Mouse (Mus musculus): ENCODE results near the gene Pcdh15. TPM values are rescaled to one million over a fixed set of nuclear protein-coding genes. Genes with fewer than 3 reads are reported as not detected.

Gene Pcdh15
- total and polyA plus RNA-seq, 2 experiments from 2014 or later = 0.27 to 0.46 TPM

DNA sequence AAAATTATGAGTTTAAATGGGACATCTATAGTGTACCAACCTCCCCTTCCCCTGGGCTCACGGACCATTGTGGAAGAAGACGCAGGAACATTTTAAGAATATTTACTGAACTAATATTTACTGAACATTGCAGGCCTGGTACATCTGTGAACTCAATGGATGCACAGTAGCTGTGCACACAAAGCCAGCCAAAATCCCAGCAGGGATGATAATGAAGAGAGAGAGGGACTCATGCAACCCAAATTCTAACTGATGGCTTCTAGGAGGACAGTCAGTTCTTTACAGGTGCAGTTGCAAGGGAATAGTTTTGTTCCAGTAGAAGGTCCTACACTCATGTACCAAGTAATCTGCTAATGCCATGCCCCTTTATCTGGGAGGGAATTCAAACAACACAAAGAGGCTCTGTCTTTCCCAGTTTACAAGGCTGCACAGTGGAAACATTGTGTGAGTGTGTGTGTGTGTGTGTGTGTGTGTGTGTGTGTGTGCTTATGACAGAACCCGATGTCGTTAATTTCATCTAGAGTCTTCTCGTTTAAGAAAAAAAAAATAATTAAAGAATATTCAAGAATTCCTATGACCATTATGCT is 475.7 kb downstream of the Pcdh15 start:
- H3K9me3 ChIP-seq (replicated peaks; ENCODE audit: control insufficient read depth, low read length) = no peaks in the 10 kb centered on the region
- H3K4me2 ChIP-seq (ENCODE audit: low read depth, low read length) = no peak overlapping the region
- WGBS = 80% methylated on average over 5 of the region's 5 CpGs
- no peak for DNase-seq (ENCODE audit: low spot score)
- H3K27ac ChIP-seq (ENCODE audit: low read depth) = no peak overlapping the region
- no peak overlapping the region for H3K9ac ChIP-seq (replicated peaks; ENCODE audit: low read depth, low read length)
- no peaks in the 10 kb centered on the region for H3K27me3 ChIP-seq (ENCODE audit: control insufficient read depth, insufficient read depth, low read length)
- TF ChIP-seq EP300 (IDR thresholded peaks at IDR 0.05; ENCODE audit: low read depth) (no peak), CTCF (IDR thresholded peaks at IDR 0.05; ENCODE audit: low read depth) (no peak)
- ATAC-seq (ENCODE audit: insufficient read depth, low read depth) = no peak
- H3K36me3 ChIP-seq (replicated peaks; ENCODE audit: control insufficient read depth, insufficient read depth, low read length) = no peaks in the 10 kb centered on the region
- H3K4me3 ChIP-seq (ENCODE audit: low read depth, low read length) = no peak overlapping the region
- H3K4me1 ChIP-seq (ENCODE audit: control insufficient read depth, insufficient read depth) = no peaks in the 10 kb centered on the region

DNA sequence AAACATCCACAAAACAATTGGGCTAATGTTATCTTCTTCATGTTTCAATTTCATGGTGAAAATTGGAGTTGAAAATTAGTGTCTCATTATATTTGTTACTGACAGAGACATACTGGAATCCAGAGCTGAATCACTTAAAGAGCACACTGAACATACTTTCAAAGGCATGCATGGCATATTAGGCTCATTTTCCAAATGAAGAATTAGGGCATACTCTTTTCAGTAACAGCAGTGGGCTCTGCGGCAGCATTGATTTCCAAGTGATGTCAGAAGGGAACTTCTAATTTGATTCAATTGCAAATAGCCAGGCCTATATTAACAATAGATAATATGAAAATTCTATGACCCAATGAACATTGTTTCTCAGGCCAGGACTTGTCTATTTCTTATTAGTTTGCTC is 568.4 kb downstream of the Pcdh15 start:
- Histone ChIP-seq H3K4me3 (ENCODE audit: low read depth, low read length) (no peak overlapping the region), H3K9me3 (replicated peaks; ENCODE audit: control insufficient read depth, low read length) (no peaks in the 10 kb centered on the region), H3K27ac (ENCODE audit: low read depth) (no peak overlapping the region), H3K4me1 (ENCODE audit: control insufficient read depth, insufficient read depth) (no peaks in the 10 kb centered on the region), H3K27me3 (ENCODE audit: control insufficient read depth, insufficient read depth, low read length) (no peaks in the 10 kb centered on the region), H3K4me2 (ENCODE audit: low read depth, low read length) (no peak overlapping the region), H3K36me3 (replicated peaks; ENCODE audit: control insufficient read depth, insufficient read depth, low read length) (no peaks in the 10 kb centered on the region), H3K9ac (replicated peaks; ENCODE audit: low read depth, low read length) (no peak overlapping the region)
- no peak for ATAC-seq (ENCODE audit: insufficient read depth, low read depth)
- TF ChIP-seq EP300 (IDR thresholded peaks at IDR 0.05; ENCODE audit: low read depth) (no peak), CTCF (IDR thresholded peaks at IDR 0.05; ENCODE audit: low read depth) (no peak)
- 91% methylated on average over 1 of the region's 1 CpGs for WGBS
- no peak for DNase-seq (ENCODE audit: low spot score)

GRCm38 (mm10) chr10:73700519-73701286 is 601.6 kb downstream of the Pcdh15 start:
- no peak for ATAC-seq (ENCODE audit: insufficient read depth, low read depth)
- H3K4me1 ChIP-seq (ENCODE audit: control insufficient read depth, insufficient read depth) = no peaks in the 10 kb centered on the region
- TF ChIP-seq EP300 (IDR thresholded peaks at IDR 0.05; ENCODE audit: low read depth) = no peak
- no peak for TF ChIP-seq CTCF (IDR thresholded peaks at IDR 0.05; ENCODE audit: low read depth)
- WGBS = 49% methylated on average over 5 of the region's 5 CpGs
- DNase-seq (ENCODE audit: low spot score) = no peak
- H3K27ac ChIP-seq (ENCODE audit: low read depth) = no peak overlapping the region
- no peaks in the 10 kb centered on the region for H3K36me3 ChIP-seq (replicated peaks; ENCODE audit: control insufficient read depth, insufficient read depth, low read length)
- no peak overlapping the region for H3K4me3 ChIP-seq (ENCODE audit: low read depth, low read length)
- H3K27me3 ChIP-seq (ENCODE audit: control insufficient read depth, insufficient read depth, low read length) = no peaks in the 10 kb centered on the region
- no peaks in the 10 kb centered on the region for H3K9me3 ChIP-seq (replicated peaks; ENCODE audit: control insufficient read depth, low read length)
- no peak overlapping the region for H3K9ac ChIP-seq (replicated peaks; ENCODE audit: low read depth, low read length)
- H3K4me2 ChIP-seq (ENCODE audit: low read depth, low read length) = no peak overlapping the region

DNA sequence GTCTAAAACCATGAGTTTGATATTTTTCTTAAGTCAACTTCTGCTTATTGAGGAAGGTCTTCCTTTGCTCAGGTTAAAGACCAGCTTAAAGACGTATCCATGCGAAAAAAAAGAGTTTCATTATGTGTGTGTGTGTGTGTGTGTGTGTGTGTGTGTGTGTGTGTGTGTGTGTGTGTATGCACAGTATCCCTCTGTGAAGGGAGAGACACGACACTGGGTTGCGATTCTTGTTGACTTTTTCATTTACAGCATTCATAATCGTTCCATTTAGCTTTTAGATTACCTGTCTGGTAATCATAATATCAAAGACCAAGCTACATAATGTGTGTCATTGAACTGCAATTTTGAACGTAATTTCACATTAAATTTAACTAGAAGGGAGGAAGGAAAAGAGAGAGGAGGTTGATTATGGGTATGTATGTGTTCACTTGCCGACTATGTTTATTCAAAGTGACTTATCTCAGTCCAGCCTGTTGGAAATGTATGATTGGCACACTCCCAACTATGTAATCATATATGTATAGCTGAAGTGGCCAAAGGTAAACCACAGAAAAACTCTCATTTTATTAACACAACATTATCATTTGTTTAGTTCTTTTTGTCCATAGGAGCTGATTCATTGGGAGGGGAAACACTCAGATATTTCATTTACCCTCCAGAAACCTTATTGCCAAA is 626.6 kb downstream of the Pcdh15 start:
- H3K4me2 ChIP-seq (ENCODE audit: low read depth, low read length) = no peak overlapping the region
- TF ChIP-seq CTCF (IDR thresholded peaks at IDR 0.05; ENCODE audit: low read depth) = no peak
- no peak for TF ChIP-seq EP300 (IDR thresholded peaks at IDR 0.05; ENCODE audit: low read depth)
- H3K27ac ChIP-seq (ENCODE audit: low read depth) = no peak overlapping the region
- no peaks in the 10 kb centered on the region for H3K27me3 ChIP-seq (ENCODE audit: control insufficient read depth, insufficient read depth, low read length)
- no peak overlapping the region for H3K9ac ChIP-seq (replicated peaks; ENCODE audit: low read depth, low read length)
- H3K4me1 ChIP-seq (ENCODE audit: control insufficient read depth, insufficient read depth) = no peaks in the 10 kb centered on the region
- H3K9me3 ChIP-seq (replicated peaks; ENCODE audit: control insufficient read depth, low read length) = no peaks in the 10 kb centered on the region
- H3K4me3 ChIP-seq (ENCODE audit: low read depth, low read length) = no peak overlapping the region
- ATAC-seq (ENCODE audit: insufficient read depth, low read depth) (no peak), DNase-seq (ENCODE audit: low spot score) (no peak)
- no peaks in the 10 kb centered on the region for H3K36me3 ChIP-seq (replicated peaks; ENCODE audit: control insufficient read depth, insufficient read depth, low read length)
- 66% methylated on average over 7 of the region's 7 CpGs for WGBS

GRCm38 (mm10) chr10:73733246-73733645 is 634.1 kb downstream of the Pcdh15 start:
- TF ChIP-seq CTCF (IDR thresholded peaks at IDR 0.05; ENCODE audit: low read depth) = no peak
- TF ChIP-seq EP300 (IDR thresholded peaks at IDR 0.05; ENCODE audit: low read depth) = no peak
- H3K4me2 ChIP-seq (ENCODE audit: low read depth, low read length) = no peak overlapping the region
- DNase-seq (ENCODE audit: low spot score) (no peak), ATAC-seq (ENCODE audit: insufficient read depth, low read depth) (no peak)
- H3K9me3 ChIP-seq (replicated peaks; ENCODE audit: control insufficient read depth, low read length) = no peaks in the 10 kb centered on the region
- no peak overlapping the region for H3K9ac ChIP-seq (replicated peaks; ENCODE audit: low read depth, low read length)
- WGBS = 83% methylated on average over 7 of the region's 7 CpGs
- no peaks in the 10 kb centered on the region for H3K36me3 ChIP-seq (replicated peaks; ENCODE audit: control insufficient read depth, insufficient read depth, low read length)
- no peaks in the 10 kb centered on the region for H3K27me3 ChIP-seq (ENCODE audit: control insufficient read depth, insufficient read depth, low read length)
- no peaks in the 10 kb centered on the region for H3K4me1 ChIP-seq (ENCODE audit: control insufficient read depth, insufficient read depth)
- no peak overlapping the region for H3K27ac ChIP-seq (ENCODE audit: low read depth)
- H3K4me3 ChIP-seq (ENCODE audit: low read depth, low read length) = no peak overlapping the region
